Mouse (Mus musculus) small intestine, adult 2 months (tissue): ENCODE data around the gene Zfp972.
"Not testable (repeated sequence)": the region's sequence is repeated elsewhere in the genome, so short reads cannot be mapped to it uniquely, and the experiment has no call there.

Source experiments
- CTCF ChIP-seq: fragments of 200-500 bp; IDR thresholded peaks from 2 replicates; pipeline ENCODE4 v1.5.1; 2012; ENCODE audit warnings: low read depth, mild to moderate bottlenecking, control low read depth, inconsistent platforms, low read length, moderate library complexity, mixed read lengths; ENCODE audit not compliant: insufficient replicate concordance, insufficient read length; ENCODE audit errors: extremely low read depth
- POLR2A ChIP-seq: fragments of 200-500 bp; IDR thresholded peaks from 2 replicates; pipeline ENCODE4 v1.6.1; 2012; ENCODE audit warnings: low read depth, mild to moderate bottlenecking, control low read depth, inconsistent platforms, low read length, moderate library complexity

DNA sequence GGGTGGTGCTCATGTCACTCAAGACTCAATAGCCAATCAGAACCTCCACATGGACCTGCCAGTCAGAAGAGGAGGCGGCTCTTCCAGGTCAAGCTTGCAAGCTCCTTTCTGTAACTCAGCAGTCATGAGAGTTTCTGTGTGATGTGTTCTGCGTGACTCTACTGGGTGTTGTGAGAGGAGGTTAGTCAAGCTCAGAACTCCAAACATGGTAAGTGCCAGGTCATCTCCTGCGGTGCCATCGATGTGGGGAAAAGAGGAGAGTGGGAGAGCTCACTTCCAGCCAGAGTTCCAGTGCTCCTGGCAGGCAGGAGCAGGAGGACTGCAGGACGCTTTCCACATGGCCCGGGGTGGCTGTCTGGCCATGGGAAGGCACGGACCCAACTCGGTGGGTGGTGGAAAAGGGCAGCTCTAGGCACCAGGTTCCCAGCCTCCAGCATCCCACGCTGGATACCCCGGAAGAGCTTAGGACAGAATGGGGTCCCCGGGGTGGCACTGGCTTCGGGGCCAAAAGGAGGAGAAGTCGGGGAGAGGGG, 28.3 kb downstream of the Zfp972 start, which contains the start of gene Gm14327:
- TF ChIP-seq CTCF, POLR2A: not testable (repeated sequence)
